Mouse (Mus musculus) cerebellum, adult 11-12 months (tissue): ENCODE data around the gene Iqcf5.

Experiments used
- DNase-seq: peaks from one replicate; pipeline ENCODE4 v3.0.0; 2022

The Iqcf5 gene

DNA sequence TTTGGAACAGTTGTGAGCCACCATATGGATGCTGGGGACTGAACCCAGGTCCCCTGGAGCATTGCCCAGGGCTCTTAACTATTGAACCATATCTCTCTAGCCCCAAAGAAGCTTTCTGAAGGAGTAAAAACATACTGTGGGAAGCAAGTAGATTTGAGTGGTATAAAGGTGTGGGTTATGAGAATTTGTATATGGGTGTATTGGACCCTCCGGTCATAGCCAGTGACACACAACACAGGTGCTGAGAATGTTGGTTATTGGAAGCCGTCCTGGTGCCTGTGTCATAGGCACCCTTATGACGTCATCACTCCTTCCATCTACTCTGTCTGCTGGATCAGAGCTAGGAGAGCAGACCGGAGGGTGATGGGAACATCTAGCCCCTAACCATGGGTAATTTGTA lies at the start of gene Iqcf5:
Gene Iqcf5 (plus strand): TSS at position 301 of the 400 bp plus-strand sequence.
- DNase-seq = no peak

DNA sequence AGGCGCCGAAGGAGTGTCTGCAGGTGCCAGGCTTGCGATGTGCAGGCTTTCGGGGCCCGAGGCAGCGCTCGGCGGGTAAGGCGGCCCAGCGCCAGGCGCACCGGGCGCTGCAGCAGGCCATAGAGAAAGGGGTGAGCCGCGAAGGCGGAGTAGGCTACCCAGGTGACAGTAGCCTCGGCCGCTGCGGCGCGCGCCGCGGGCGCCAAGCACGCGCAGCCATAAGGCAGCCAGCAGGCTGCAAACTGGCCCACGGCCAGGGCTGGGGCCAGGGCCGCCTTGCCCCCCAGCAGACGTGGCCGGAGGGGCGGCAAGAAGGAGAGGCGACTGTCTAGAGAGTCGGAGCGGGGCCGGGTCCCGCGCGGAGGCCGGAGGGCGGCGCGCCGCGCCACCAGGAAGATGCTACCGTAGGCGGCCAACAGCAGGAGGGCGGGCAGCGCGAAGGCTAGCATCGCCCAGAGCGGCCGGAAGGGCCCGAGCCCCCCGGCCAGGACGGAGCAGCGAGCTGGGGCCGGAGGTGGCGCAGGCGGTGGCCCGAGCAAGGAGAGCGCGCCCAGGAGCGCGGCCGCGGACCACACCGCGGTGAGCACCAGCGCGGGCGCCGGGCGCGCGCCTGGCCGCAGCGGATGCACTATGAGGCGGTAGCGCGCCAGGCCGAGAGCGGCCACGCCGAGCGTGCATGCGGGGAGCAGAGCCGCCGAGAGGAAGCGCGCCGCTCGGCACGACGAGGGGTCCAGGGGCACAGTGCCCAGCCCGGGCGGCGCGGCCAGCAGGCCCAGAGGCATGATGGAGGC lies 49.4 kb upstream of the Iqcf5 start:
- DNase-seq = peak; percentile 93

DNA sequence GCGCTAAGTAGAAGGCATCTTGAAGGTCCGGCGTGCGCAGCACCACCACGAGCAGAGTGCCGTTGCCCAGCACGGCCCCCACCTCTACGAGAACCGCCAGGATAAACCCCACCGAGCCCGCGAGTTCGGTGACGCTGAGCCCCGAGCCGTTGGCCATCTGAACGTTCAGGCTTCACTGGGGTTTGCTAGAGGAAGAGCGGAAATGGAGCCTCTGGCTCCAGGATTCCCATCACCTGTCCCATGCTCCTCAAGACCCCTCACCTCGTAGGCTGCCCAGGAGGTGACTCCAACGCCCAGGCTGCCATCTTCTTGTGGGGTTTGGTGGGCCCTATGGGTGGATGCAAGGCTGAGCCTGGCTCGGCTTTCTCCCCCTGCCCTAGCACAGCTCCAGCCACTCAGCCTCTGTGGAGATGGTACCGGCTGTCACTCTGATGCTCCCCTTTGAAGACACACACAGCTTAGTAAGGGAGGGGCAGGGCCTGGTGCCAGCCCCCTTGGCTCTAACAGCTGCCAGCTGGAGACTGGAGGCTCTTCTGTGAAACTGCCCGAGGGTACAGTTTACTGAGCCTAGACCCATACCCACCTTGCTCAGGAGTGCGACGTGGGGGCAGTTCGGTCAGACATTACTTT lies 48.7 kb upstream of the Iqcf5 start, which contains the start of gene Gpr62:
Gene Gpr62 (minus strand): TSS at position 368 of the 630 bp plus-strand sequence.
- peak; percentile 92 for DNase-seq

DNA sequence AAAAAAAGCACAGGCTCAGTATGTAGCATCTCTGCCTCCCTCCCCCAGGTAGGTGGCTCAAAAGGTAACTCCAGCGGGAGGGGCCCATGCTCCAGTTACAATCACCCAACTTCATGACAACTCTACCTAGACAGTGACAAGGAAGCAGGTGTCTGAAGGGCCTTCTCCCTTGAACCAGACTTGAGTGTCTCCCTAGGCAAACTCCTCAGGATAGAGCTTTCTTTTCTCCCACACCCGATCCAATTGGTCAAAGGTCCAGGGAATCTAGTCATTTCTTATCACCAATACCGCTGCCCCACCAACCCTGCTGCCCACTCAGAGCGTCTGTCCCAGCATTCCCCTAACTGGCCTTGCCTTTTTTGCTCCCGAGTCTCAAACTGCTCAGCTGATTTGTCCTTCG lies 47.7 kb upstream of the Iqcf5 start:
- DNase-seq = peak; percentile 54

DNA sequence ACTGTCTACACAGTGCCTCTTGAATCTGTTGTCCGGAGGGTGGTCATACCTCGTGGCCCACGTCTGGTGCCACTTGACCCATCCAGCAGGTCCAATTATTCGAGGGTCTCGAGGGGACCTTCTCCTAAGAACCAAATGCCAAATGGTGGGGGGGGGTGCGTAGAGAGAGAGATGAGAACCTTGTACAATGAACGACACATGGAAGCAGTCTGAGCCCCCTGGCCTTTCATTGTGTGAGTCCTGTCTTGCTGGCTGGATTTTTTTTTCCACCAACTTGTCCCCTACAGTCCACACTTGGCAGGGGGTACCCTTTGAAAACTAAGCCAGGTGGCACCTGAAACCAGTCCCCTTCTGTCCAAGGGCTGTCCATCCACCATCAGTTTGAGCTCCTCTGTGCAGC lies 46.6 kb upstream of the Iqcf5 start:
- DNase-seq = peak; percentile 53

DNA sequence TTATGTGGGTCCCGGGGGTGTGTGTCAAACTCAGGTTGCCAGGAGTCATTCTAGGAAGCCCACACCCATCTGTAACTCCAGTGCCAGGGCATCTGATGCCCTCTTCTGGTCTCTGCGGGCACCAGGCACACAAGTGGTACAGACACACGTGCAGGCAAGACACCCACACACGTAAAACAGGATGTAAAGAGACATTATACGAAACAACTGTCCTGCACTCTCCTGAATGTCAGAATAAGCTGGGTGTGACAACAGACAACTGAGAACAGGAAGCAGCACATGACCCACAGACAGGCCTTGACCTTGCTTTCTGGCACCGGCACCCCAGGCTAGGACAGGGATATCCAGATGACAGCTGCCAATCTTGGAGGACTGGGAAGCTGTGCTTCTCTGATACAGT lies 45.1 kb upstream of the Iqcf5 start:
- no peak for DNase-seq

DNA sequence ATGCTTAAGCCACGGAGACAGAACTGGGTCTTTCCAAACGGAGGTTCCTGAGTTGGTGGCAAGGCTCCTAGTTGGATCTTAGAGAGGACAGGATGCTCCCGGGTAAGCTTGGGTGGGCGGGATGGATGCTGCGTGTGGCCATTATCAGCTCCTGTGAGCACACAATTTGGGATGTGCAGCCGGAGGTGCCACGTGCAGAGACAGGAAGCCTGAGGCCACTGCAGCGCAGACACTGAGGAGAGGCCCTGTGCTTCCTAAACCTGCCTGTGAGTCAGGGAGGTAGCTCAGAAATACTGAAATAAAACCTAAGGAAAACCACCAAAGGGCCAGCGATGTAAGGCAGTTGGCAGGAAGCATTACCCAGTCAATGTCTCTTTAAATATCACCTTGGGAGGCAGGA lies 44.6 kb upstream of the Iqcf5 start:
- DNase-seq = no peak

DNA sequence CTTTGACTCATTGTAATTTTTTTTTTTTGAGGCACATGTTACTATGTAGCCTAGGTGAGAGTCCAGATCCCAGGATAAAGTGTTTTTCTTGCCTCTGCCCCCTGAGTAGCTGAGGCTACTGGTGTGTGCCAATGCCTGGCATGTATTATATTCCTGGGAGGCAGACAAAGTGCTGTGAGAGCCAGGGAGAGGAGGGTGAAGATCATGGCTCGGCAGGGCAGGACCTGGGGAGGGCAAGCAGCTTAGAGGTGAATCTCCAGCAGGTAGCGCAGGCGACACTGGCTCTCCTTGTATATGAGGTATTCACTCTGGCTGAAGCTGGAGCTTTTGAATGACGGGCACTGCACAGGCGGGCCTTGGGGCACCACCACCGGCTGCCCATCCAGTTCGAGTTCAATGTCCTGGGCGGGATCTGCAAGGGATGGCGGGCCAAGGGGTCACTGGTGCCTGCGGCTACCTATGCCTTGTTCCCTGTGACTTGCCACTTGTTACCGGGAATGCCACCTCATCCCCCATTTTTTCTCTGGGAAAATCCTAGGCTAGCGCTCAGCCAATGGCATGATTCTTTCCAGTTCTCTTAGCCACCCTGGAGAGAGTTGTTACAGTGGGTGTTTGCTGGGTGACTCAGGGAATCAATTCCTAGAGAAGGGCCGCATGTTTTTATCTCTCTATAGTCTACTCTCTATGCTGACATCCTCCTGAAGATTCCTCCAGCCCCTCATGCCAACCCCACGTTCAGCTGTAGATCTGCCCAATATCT lies 43.2 kb upstream of the Iqcf5 start:
- peak; percentile 52 for DNase-seq

DNA sequence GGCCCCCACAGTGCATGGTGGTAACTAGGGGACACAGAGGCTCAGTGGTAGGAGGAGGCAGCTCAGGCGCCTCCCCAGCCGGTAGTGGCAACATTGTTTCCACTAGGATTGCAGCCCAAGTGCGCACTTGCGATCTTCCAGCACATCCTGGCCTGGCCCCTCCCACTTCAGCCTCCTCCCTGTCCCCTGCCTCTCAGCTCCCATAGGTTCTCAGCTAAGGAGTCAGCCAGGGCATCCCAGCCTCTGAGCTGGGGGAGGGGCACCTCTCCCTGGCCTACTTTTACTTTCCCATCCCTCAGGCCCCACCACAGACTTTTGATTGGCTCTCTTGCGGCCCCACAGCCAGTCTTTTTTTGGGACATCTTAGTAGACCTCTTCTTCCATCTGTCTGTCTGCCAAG lies 42.5 kb upstream of the Iqcf5 start:
- DNase-seq = peak; percentile 73

DNA sequence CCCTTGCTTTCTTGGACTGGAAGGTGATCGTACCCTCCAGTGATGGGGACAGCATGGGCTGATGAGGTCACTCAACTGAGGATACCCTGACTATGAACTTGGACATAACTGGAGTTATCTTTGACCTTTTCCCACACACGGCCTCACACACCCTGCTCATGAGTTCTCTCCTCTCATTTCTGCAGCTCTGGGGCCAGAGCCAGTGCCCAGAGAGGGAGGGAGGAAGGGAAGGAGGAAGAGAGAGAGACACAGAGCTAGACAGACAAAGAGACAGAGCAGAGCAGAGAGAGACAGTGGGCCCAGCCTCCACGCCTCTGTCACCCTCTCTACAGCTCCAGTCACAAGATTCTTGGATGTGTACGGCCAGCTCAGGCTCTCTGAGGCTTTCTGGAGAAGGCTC lies 42.1 kb upstream of the Iqcf5 start:
- DNase-seq = peak; percentile 41

DNA sequence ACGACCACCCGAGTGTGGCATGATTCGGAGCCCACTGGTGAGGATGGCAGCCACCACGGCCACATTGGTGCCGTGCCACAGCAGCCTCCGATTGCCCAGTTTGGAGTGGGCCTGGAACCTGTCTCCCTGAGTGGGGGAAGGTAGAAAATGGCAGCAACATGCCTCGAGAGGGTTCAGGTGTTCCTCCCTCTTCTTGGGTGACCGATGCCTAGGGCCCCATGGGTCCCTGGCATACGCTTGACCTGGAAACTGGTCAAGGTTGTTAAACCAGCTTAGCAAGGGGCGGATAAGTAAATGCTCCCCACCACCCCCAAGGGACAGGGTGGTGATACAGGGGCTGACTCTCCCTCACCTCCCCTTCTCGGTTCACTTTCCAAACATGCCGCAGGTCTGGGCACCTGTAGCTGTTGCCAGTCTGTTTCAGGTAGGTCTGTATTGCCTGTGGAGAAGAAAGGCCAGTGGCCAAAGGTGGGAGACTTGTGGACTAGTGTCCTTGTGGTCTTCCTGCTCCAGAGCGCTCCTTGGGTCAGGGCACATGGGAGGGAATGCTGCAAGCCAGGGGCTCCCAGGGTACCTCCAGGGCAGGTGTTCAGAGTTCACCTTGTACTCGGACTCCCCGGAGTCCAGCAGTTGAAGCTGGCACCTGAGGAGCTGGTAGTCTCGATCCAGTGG lies 41.2 kb upstream of the Iqcf5 start:
- peak; percentile 75 for DNase-seq

DNA sequence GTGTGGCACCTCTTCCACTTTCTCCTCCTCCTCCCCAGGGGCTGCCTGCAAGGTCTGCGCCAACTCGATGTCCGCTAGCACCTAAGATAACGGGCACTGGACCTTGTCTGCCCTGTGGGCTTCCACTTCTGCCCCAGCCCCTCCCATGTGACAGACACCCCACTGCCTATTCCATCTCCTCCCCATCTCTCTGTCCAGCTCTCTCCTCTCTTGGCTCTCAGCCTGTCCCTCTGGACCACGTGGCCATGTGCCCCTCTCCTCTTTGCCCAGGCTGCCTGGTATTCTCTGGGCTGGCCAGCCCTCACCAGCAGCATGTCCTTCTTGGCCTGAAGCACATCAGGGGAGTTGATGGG lies 40.6 kb upstream of the Iqcf5 start:
- no peak for DNase-seq

DNA sequence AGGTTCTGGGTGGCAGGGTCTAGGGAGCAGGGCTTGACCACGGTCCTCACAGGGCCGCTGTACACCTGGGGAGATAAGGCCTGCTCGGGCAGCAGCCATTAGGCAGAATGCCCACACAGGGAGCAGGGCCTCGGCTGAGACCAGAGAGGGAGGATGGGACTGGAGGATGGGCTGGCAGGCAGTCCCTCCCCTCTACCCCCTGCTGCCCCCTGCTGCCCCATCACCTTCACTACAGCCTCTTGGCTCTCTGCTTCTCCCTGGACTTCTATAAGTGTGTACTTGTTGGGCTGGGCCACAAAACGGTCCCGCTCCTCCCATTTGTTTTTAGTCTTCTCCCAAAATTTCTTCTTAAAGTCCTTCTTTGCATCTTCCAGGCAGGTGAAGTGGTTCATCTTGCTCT lies 39.9 kb upstream of the Iqcf5 start:
- peak; percentile 85 for DNase-seq

DNA sequence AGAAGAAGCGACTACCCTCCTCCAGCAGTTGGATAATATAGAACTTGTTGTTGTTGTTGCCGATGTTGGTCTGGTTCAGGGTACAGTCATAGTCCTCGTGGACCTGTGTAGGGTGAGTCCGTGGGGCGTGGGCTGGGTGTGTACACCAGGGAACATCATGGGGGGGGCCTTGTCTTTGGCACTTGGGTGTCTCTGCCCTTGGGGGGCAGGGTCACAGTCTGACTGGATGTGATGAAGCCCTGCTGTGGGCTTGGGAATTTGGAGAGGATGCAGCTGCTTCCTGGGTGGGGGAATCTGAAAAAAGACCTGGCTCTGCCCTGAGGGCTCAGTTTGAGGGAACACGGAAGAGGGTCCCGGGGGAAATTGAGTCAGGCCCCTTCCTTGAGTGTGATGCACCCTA lies 39.3 kb upstream of the Iqcf5 start:
- peak; percentile 76 for DNase-seq

DNA sequence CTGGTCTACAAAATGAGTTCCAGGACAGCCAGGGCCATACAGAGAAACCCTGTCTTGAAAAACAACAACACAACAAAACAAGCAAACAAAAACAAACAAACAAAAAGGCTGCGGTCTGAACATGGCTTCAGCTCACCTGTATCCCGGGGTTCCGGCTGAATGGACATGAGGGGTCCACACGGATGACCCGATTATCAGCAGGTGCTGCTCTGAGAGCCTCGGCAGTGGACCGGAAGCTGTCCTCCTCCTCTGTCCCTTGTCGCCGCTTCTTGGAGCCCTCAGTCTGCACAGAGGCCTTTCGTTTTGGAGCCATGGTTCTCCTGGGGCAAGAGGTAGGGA lies 38.7 kb upstream of the Iqcf5 start, which contains the start of gene Rrp9:
Gene Rrp9 (plus strand): TSS at position 301 of the 339 bp plus-strand sequence.
- DNase-seq = peak; percentile 46

DNA sequence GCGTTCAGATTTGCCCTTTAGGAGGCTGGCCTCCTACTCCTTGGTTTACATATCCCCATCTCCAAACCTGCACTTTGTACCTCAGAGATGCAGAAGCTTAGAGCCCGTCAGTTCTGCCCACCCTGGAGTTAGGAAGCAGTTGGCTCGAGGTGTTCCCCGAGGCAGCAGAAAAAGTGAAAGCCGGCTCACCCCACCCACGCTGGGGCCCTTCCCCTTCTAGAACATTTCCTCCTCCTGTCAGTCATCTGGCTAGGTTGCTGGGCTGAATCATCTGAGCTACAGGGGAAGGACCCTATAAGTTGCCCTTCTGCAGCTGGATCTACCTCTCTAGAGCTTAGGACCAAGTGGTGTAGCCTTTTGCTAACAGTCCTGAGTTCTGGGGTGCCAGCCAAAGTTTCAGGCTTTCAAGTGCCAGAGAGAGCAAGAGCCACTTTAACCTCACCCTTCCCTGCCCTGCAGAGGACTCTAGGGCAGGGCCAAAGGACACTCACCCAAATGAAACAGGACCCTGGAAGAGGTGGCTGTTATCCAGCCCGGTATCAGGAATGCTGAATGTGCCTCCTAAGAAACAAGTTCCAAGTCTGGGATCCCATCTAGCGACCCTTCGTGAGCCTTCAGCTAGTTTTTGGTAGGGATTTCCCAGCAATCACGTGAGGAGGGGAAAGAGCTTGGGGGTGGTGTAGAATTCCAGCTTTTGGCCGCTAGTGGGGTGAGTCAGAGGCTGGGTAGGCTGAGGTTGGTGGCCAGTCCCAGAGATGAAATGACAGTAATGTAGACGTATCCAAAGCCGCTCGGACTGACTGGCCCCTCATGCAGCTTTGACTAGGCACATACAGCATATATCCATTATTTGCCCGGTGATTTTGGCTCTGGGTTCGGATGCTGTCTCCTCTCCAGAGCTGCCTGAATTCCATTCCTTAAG lies 38.1 kb upstream of the Iqcf5 start:
- peak; percentile 73 for DNase-seq

DNA sequence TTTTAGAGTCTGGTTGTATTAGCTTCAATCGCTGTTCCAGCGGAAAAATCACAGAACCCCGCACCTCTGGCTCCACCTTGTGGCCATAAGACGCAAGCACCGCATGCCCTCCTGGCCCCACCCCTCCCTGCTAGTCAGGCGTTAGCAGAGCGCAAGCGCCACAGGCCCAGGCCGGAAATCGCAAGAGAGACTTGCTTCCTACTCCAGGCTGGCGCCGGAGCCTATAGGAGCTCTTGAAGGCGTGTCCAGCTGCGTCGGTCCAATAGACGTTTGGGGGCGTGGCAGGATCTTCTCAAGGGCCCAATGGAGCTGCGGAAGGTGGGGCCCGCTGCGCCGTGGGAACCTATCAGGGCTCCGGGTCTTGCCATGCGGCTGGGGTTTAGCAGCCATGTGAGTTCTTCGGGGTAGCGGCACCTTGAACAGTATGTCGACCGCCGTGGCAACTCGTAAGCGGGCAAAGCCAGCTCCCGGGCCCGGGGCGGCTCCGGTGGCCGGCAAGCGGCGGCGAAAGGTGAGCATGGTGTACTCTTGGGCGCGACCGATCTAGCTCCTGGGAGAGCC lies 37.4 kb upstream of the Iqcf5 start, which contains the start of gene Parp3:
Gene Parp3 (minus strand): TSS at position 26 of the 561 bp plus-strand sequence.
- peak; percentile 100 for DNase-seq

DNA sequence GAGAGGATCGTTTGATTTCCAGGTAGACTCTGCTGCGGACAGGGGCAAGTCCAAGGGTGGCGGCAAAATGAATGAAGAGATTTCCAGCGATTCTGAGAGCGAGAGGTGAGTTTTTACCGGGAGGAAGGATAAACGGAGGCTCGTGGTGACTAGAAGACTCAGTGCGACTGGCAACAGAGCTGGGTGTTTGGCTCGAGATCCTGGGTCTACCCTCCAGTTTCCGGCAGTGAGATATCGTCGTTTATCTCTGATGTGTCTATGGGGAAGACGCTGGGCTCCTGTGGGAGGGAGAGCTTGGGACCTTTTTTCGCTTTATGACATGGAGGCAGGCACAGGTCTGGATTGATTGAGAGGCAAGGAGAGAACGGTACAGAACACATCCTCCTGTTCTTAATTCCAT lies 36.7 kb upstream of the Iqcf5 start:
- DNase-seq = no peak

DNA sequence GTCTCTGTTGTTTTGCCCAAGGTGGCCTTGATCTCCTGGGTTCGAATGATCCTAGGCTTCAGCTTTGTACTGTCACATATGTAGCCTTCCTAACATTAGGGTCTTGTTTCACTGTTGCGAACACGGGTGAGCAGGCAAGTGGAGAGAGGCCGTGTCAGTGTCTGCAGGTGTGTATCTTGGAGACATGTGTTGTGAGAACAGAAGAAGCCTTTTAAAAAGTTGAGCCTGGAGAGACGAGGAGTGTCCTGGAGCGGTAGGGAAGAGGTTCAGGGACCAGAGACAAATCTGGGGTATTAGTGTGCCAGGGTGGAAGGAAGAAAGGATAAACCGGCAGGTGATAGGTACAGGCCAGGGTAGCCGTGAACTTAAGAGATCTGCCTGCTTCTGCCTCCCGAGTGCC lies 36.3 kb upstream of the Iqcf5 start:
- DNase-seq = no peak

DNA sequence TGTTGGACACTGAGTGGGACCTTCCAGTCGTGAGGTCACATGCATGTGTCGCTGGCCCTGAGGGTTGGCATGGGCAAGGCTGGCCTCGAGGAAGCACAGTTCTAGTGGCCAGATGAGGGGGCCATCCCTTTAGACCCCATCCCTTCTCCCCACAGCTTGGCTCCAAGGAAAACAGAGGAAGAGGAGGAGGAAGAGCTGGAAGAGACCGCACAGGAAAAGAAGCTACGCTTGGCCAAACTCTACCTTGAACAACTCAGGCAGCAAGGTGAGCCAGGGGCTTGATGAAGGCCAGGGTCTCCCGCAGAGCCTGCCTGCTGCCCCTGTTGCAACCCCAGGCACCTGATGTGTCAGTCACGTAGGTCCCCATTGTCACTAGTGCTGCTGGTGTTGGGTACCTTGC lies 33.8 kb upstream of the Iqcf5 start:
- peak; percentile 24 for DNase-seq

DNA sequence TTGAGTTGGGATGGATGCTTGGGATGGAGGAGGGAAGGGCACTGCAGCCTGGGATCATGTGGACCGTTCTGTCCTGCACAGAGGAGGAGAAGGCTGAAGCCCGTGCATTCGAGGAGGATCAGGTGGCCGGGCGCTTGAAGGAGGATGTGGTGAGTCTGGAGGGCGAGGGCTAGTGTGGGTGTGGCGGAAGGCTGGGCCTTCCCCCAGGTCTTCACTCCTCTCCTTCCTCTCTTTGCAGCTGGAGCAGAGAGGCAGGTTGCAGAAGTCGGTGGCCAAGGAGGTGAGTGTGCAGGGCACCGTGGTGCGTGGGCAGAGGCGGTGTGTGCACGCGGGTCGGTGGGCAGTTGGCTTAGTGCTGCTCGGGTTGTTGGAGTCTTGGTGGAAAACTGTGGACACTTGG lies 33.3 kb upstream of the Iqcf5 start:
- DNase-seq = no peak

DNA sequence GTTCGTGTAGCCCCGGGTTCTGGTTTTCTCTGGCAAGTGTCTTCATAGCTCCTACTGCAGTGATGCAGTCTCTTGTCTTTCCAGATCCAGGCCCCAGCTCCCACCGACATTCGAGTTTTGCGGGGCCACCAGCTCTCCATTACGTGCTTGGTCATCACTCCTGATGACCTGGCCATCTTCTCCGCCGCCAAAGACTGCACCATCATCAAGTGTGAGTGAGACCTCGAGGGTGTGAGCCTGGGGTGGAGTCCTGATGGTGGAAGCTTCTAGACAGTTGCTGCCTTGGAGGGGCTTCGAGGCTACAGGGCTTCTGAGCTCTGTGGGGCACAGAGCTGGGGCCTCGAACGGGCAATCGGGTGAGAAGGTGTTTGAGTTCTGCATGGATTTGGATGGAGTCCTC lies 32.7 kb upstream of the Iqcf5 start:
- no peak for DNase-seq
